9 mouse cellular contexts compared by ENCODE assay signal in genomic region chr13:95746509-95746908, GRCm38 (mm10). TPM values are rescaled to one million over a fixed set of nuclear protein-coding genes. Genes with fewer than 3 reads are reported as not detected.
DNase-seq lines count a peak whose midpoint lies in the region; ATAC-seq and TF ChIP-seq lines count a peak whose summit lies in the region.
"Had no signal": no experiment of that assay in that cellular context is flagged by ENCODE, and none has a peak within 500 bp of the region (broad histone marks: within the 10 kb centered on the region; RNA-seq: fewer than 3 reads in every experiment).

No protein-coding gene starts in this region.

- no peak overlapping the region for H3K4me3 ChIP-seq in cerebellum, adult 2 months (replicated peaks; ENCODE audit: insufficient read depth, low read depth, low read length)
- no peak overlapping the region for H3K4me3 ChIP-seq in kidney, embryonic 16.5 days (ENCODE audit: low read length)
- H3K4me3 ChIP-seq in lung, adult 2 months (replicated peaks; ENCODE audit: extremely low read depth, low read depth, low read length), result no peak overlapping the region
- H3K4me3 ChIP-seq: heart, embryonic 15.5 days had no signal

- ATAC-seq in kidney, embryonic 16.5 days (ENCODE audit: low FRiP score, low TSS enrichment), result peak; percentile 71; the same call in 1 of the 2 replicates
- ATAC-seq in activated CD4-positive, CD25-positive, alpha-beta regulatory T cell, adult 4 months, result no peak

- H3K9me3 ChIP-seq in kidney, embryonic 16.5 days (ENCODE audit: low read length), result no peaks in the 10 kb centered on the region
- H3K9me3 ChIP-seq: heart, embryonic 15.5 days had no signal

- no peaks in the 10 kb centered on the region for H3K36me3 ChIP-seq in kidney, embryonic 16.5 days (ENCODE audit: insufficient read depth, low read length)
- H3K36me3 ChIP-seq: heart, embryonic 15.5 days had no signal

- TF ChIP-seq CTCF in cerebellum, adult 2 months (IDR thresholded peaks at IDR 0.05; ENCODE audit: borderline replicate concordance, insufficient read depth, low read depth, low read length), result peak; percentile 60
- TF ChIP-seq CTCF in lung, adult 2 months (IDR thresholded peaks at IDR 0.05; ENCODE audit: insufficient read depth, low read length), result peak; percentile 57

- H3K27me3 ChIP-seq in cerebellum, adult 2 months (ENCODE audit: control insufficient read depth, insufficient read depth, low read length), result no peaks in the 10 kb centered on the region
- H3K27me3 ChIP-seq in kidney, embryonic 16.5 days (ENCODE audit: insufficient read depth, low read length), result no peaks in the 10 kb centered on the region
- H3K27me3 ChIP-seq: heart, embryonic 15.5 days had no signal

- H3K4me1 ChIP-seq in cerebellum, adult 2 months (ENCODE audit: control insufficient read depth, insufficient read depth, low read length), result no peaks in the 10 kb centered on the region
- peaks cover 3% of the 10 kb centered on the region for H3K4me1 ChIP-seq in kidney, embryonic 16.5 days (ENCODE audit: insufficient read depth, low read length)
- peaks cover 11% of the 10 kb centered on the region for H3K4me1 ChIP-seq in lung, adult 2 months (ENCODE audit: control insufficient read depth, insufficient read depth, low read length)

- H3K4me2 ChIP-seq in kidney, embryonic 16.5 days (replicated peaks; ENCODE audit: low read depth, low read length), result peak overlapping the region; percentile 19; the same call in 1 of the 2 replicates
- H3K4me2 ChIP-seq: heart, embryonic 15.5 days had no signal

- 16% methylated on average over 6 of the region's 6 CpGs for WGBS in cerebellum, adult 2 months
- 14% methylated on average over 6 of the region's 6 CpGs for WGBS in kidney, embryonic 16.5 days
- WGBS in lung, adult 2 months, result 7% methylated on average over 6 of the region's 6 CpGs

- no peak for TF ChIP-seq POLR2A in cerebellum, adult 2 months (IDR thresholded peaks at IDR 0.05; ENCODE audit: borderline replicate concordance, insufficient read depth, low read length)
- TF ChIP-seq POLR2A in lung, adult 2 months (IDR thresholded peaks at IDR 0.05; ENCODE audit: borderline replicate concordance, extremely low read depth, low read depth, low read length), result no peak

- H3K27ac ChIP-seq in cerebellum, adult 2 months (ENCODE audit: insufficient read depth, low read length), result no peak overlapping the region
- no peak overlapping the region for H3K27ac ChIP-seq in kidney, embryonic 16.5 days (ENCODE audit: low read length)
- H3K27ac ChIP-seq: heart, embryonic 15.5 days had no signal

- peak; percentile 32 for DNase-seq in 3T3-L1 (ENCODE audit: low read depth, low spot score)
- peak; percentile 31 for DNase-seq in ES-CJ7 (ENCODE audit: low read depth, low spot score)
- DNase-seq in cerebellum, adult 2 months, result peak; percentile 18 to 21
- peak; percentile 43 for DNase-seq in forelimb bud, embryonic 11.5 days (ENCODE audit: low read depth, low spot score)
- DNase-seq in lung, adult 2 months, result peak; percentile 46
- peak; percentile 33 to 45 for DNase-seq in right cerebral cortex, adult 2 months (ENCODE audit: low spot score in 2 of 2)

- H3K9ac ChIP-seq in kidney, embryonic 16.5 days (replicated peaks; ENCODE audit: low read length), result no peak overlapping the region
- H3K9ac ChIP-seq: heart, embryonic 15.5 days had no signal

RNA-seq across cellular contexts. Expression of gene F2rl2, which starts 49.9 kb away (rescaled TPM):
- 0.36 and 0.44 TPM in 2 replicates for polyA plus RNA-seq in cerebellum, adult 2 months (2012; rRNA removed)
- polyA plus RNA-seq in kidney, embryonic 16.5 days (2015; fragmentation: Nextera tagmentation; extraction: Ambion mirVana), result 0.22 and 0.30 TPM in 2 replicates
- 1.6 and 2.3 TPM in 2 replicates for polyA plus RNA-seq in lung, adult 2 months (2012; rRNA removed)
- 1 to 10 TPM; 8.3 to 9.3 TPM for polyA plus RNA-seq in activated CD4-positive, CD25-positive, alpha-beta regulatory T cell, adult 4 months (2017; shearing (Covaris generic))
